In the genomic region with DNA sequence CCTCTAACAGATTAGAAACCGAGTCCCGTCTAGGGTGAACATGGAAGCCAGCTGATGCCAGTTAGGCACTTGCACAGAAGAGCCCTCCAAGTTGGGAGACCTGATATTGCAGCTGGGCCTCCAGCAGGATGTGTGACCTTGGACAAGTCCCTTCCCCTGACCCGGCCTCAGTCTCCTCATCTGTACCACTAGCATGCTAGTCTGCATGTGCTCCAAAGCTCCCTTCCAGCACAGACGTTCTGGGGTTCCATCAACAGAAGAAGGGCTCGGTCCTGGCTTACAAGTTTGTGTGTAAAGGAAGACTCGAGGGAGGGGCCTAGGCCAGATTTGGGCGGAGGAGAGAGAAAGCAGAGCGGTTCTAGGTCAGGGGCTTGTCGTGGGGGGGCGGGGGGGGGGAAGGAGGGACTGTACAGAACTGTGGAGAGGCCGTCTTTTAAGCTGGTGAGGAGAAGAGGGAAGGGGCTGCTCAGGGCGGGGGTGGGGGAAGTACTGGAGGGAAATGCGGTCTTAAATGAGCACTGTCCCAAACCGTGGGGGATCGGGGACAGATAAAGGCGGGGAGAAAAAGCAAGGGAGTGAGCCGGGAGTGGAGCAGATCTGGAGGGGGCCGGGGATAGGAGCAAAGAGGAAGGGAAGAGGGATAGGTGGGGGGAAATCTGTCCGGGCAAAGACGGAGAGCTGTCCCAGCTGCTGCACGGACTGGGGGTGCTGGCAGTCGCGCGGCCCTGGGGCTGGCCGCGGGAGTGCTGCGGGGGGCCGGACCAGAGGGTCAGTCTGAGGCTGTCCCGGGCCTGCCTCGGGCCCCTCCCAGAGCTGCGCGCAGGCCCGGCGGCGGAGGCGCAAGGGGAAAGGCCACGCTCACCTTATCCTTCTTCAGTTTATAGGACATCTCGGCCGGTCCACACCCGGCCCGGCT, we compare ENCODE assay signal across 8 mouse cellular contexts. TPM values are rescaled to one million over a fixed set of nuclear protein-coding genes. Genes with fewer than 3 reads are reported as not detected.
A peak's percentile ranks its signal among the peaks of the same experiment; 100 is the strongest.
DNase-seq lines count a peak whose midpoint lies in the region; ATAC-seq and TF ChIP-seq lines count a peak whose summit lies in the region.

No protein-coding gene starts in this region.

- TF ChIP-seq POLR2A in brain, embryonic 14.5 days (IDR thresholded peaks at IDR 0.05; ENCODE audit: borderline replicate concordance, extremely low read depth, insufficient read depth, insufficient read length, poor library complexity, severe bottlenecking) = no peak

- H3K27me3 ChIP-seq in lung, embryonic 14.5 days (ENCODE audit: insufficient read depth, low read length) = no peaks in the 10 kb centered on the region
- H3K27me3 ChIP-seq in hindbrain, embryonic 11.5 days (ENCODE audit: control insufficient read depth, insufficient read depth, low read length) = no peaks in the 10 kb centered on the region

- TF ChIP-seq CTCF in lung, embryonic 14.5 days (IDR thresholded peaks at IDR 0.05; ENCODE audit: low read depth) = no peak
- TF ChIP-seq CTCF in brain, embryonic 14.5 days (IDR thresholded peaks at IDR 0.05; ENCODE audit: borderline replicate concordance, extremely low read depth, insufficient read depth, insufficient read length) = no peak

- WGBS in lung, embryonic 14.5 days = 2% methylated on average over 40 of the region's 41 CpGs
- 5% methylated on average over 32 of the region's 41 CpGs for WGBS in hindbrain, embryonic 11.5 days

- H3K4me2 ChIP-seq in lung, embryonic 14.5 days = peak overlapping the region; percentile 95
- H3K4me2 ChIP-seq in hindbrain, embryonic 11.5 days (replicated peaks; ENCODE audit: low read depth, low read length) = peak overlapping the region; percentile 70

- H3K4me1 ChIP-seq in lung, embryonic 14.5 days (ENCODE audit: insufficient read depth) = peaks cover 10% of the 10 kb centered on the region
- 0 out of 2 replicates have a peak, but pooled peaks cover 4% of the 10 kb centered on the region for H3K4me1 ChIP-seq in hindbrain, embryonic 11.5 days (replicated peaks; ENCODE audit: control insufficient read depth, insufficient read depth, low read length)

- H3K9me3 ChIP-seq in lung, embryonic 14.5 days (ENCODE audit: low read depth, low read length) = no peaks in the 10 kb centered on the region
- no peaks in the 10 kb centered on the region for H3K9me3 ChIP-seq in hindbrain, embryonic 11.5 days (ENCODE audit: control insufficient read depth, low read length)

- H3K9ac ChIP-seq in lung, embryonic 14.5 days = peak overlapping the region; percentile 91
- peak overlapping the region; percentile 90 for H3K9ac ChIP-seq in hindbrain, embryonic 11.5 days (ENCODE audit: low read depth, low read length)

- peak; percentile 89 for ATAC-seq in lung, embryonic 14.5 days (ENCODE audit: insufficient read depth)
- peak; percentile 86 for ATAC-seq in hindbrain, embryonic 11.5 days (ENCODE audit: low FRiP score)
- peak; percentile 1; the same call in 1 of the 2 replicates for ATAC-seq in megakaryocyte, adult 5-6 weeks (ENCODE audit: poor library complexity, severe bottlenecking)
- ATAC-seq in megakaryocyte-erythroid progenitor cell, adult 5-6 weeks (replicated peaks; ENCODE audit: low FRiP score, low TSS enrichment, poor library complexity, severe bottlenecking) = no peak

- DNase-seq in lung, embryonic 14.5 days = peak; percentile 39
- DNase-seq in lung, postnatal 4 days = no peak
- peak; percentile 18 for DNase-seq in brain, embryonic 14.5 days (ENCODE audit: low read depth)
- peak; percentile 32 for DNase-seq in hindbrain, embryonic 11.5 days (ENCODE audit: low spot score)
- no peak for DNase-seq in ovary, postnatal 36 days (ENCODE audit: low spot score)
- DNase-seq in spleen, adult 12 weeks (ENCODE audit: low spot score) = no peak

- peak overlapping the region; percentile 93 for H3K4me3 ChIP-seq in lung, embryonic 14.5 days (ENCODE audit: low read depth, low read length)
- peak overlapping the region; percentile 92 for H3K4me3 ChIP-seq in hindbrain, embryonic 11.5 days (ENCODE audit: low read depth, low read length)

- peak overlapping the region; percentile 95 for H3K27ac ChIP-seq in lung, embryonic 14.5 days (ENCODE audit: low read depth)
- H3K27ac ChIP-seq in hindbrain, embryonic 11.5 days (ENCODE audit: low read depth, low read length) = peak overlapping the region; percentile 85

- peaks cover 11% of the 10 kb centered on the region for H3K36me3 ChIP-seq in lung, embryonic 14.5 days (ENCODE audit: insufficient read depth)
- no peaks in the 10 kb centered on the region for H3K36me3 ChIP-seq in hindbrain, embryonic 11.5 days (ENCODE audit: control insufficient read depth, insufficient read depth, low read length)

RNA-seq across cellular contexts. Expression of a gene that starts 0.7 kb away (rescaled TPM):
- polyA plus RNA-seq in lung, embryonic 14.5 days (2014; fragmentation: Nextera tagmentation; extraction: Ambion mirVana) = 97.6 and 104 TPM in 2 replicates
- polyA plus RNA-seq in brain, embryonic 14.5 days (2012; rRNA removed) = 112 and 114 TPM in 2 replicates
- polyA plus RNA-seq in hindbrain, embryonic 11.5 days (2014; fragmentation: Nextera tagmentation; extraction: Ambion mirVana) = 89.4 and 103 TPM in 2 replicates
- 22.8 and 24.4 TPM in 2 replicates for total RNA-seq in megakaryocyte, adult 5-6 weeks (2015)
- 48.9 and 49.7 TPM in 2 replicates for total RNA-seq in megakaryocyte, adult 5-6 weeks (2017)
- total RNA-seq in megakaryocyte-erythroid progenitor cell, adult 5-6 weeks (2014; fragmentation: Nextera tagmentation) = 41.3 and 52.0 TPM in 2 replicates
- total RNA-seq in megakaryocyte-erythroid progenitor cell, adult 5-6 weeks (2017) = 35.9 and 57.2 TPM in 2 replicates

RNA-seq across cellular contexts. Expression of a gene that starts 7.0 kb away (rescaled TPM):
- 23.0 and 25.7 TPM in 2 replicates for polyA plus RNA-seq in lung, embryonic 14.5 days (2014; fragmentation: Nextera tagmentation; extraction: Ambion mirVana)
- 46.7 and 58.5 TPM in 2 replicates for polyA plus RNA-seq in brain, embryonic 14.5 days (2012; rRNA removed)
- polyA plus RNA-seq in hindbrain, embryonic 11.5 days (2014; fragmentation: Nextera tagmentation; extraction: Ambion mirVana) = 12.5 and 14.6 TPM in 2 replicates
- 7.6 and 8.1 TPM in 2 replicates for total RNA-seq in megakaryocyte, adult 5-6 weeks (2015)
- total RNA-seq in megakaryocyte, adult 5-6 weeks (2017) = 8.1 and 9.7 TPM in 2 replicates
- total RNA-seq in megakaryocyte-erythroid progenitor cell, adult 5-6 weeks (2014; fragmentation: Nextera tagmentation) = 19.0 and 22.6 TPM in 2 replicates
- total RNA-seq in megakaryocyte-erythroid progenitor cell, adult 5-6 weeks (2017) = 7.5 and 11.7 TPM in 2 replicates

RNA-seq across cellular contexts. Expression of a gene that starts 23.5 kb away (rescaled TPM):
- polyA plus RNA-seq in lung, embryonic 14.5 days (2014; fragmentation: Nextera tagmentation; extraction: Ambion mirVana) = 108 and 111 TPM in 2 replicates
- polyA plus RNA-seq in brain, embryonic 14.5 days (2012; rRNA removed) = 169 and 175 TPM in 2 replicates
- 101 and 122 TPM in 2 replicates for polyA plus RNA-seq in hindbrain, embryonic 11.5 days (2014; fragmentation: Nextera tagmentation; extraction: Ambion mirVana)
- 27.0 and 32.0 TPM in 2 replicates for total RNA-seq in megakaryocyte, adult 5-6 weeks (2015)
- total RNA-seq in megakaryocyte, adult 5-6 weeks (2017) = 14.7 and 16.6 TPM in 2 replicates
- total RNA-seq in megakaryocyte-erythroid progenitor cell, adult 5-6 weeks (2014; fragmentation: Nextera tagmentation) = 102 and 104 TPM in 2 replicates
- 28.6 and 33.4 TPM in 2 replicates for total RNA-seq in megakaryocyte-erythroid progenitor cell, adult 5-6 weeks (2017)

RNA-seq across cellular contexts. Expression of a gene that starts 24.7 kb away (rescaled TPM):
- 0.77 and 1.5 TPM in 2 replicates for polyA plus RNA-seq in lung, embryonic 14.5 days (2014; fragmentation: Nextera tagmentation; extraction: Ambion mirVana)
- 1.5 and 2.4 TPM in 2 replicates for polyA plus RNA-seq in brain, embryonic 14.5 days (2012; rRNA removed)
- 0.40 and 0.48 TPM in 2 replicates for polyA plus RNA-seq in hindbrain, embryonic 11.5 days (2014; fragmentation: Nextera tagmentation; extraction: Ambion mirVana)
- 0.80 and 1.9 TPM in 2 replicates for total RNA-seq in megakaryocyte, adult 5-6 weeks (2015)
- total RNA-seq in megakaryocyte, adult 5-6 weeks (2017) = 0.89 and 1.1 TPM in 2 replicates
- total RNA-seq in megakaryocyte-erythroid progenitor cell, adult 5-6 weeks (2014; fragmentation: Nextera tagmentation) = 6.5 TPM in 1 of 2 replicates, not detected in the other
- total RNA-seq in megakaryocyte-erythroid progenitor cell, adult 5-6 weeks (2017) = not detected in 2 replicates

RNA-seq across cellular contexts. Expression of a gene that starts 25.6 kb away (rescaled TPM):
- polyA plus RNA-seq in lung, embryonic 14.5 days (2014; fragmentation: Nextera tagmentation; extraction: Ambion mirVana) = 123 and 131 TPM in 2 replicates
- polyA plus RNA-seq in brain, embryonic 14.5 days (2012; rRNA removed) = 141 and 144 TPM in 2 replicates
- 192 and 201 TPM in 2 replicates for polyA plus RNA-seq in hindbrain, embryonic 11.5 days (2014; fragmentation: Nextera tagmentation; extraction: Ambion mirVana)
- total RNA-seq in megakaryocyte, adult 5-6 weeks (2015) = 43.5 and 57.6 TPM in 2 replicates
- total RNA-seq in megakaryocyte, adult 5-6 weeks (2017) = 68.3 and 81.4 TPM in 2 replicates
- 74.7 and 75.2 TPM in 2 replicates for total RNA-seq in megakaryocyte-erythroid progenitor cell, adult 5-6 weeks (2014; fragmentation: Nextera tagmentation)
- 71.6 and 85.7 TPM in 2 replicates for total RNA-seq in megakaryocyte-erythroid progenitor cell, adult 5-6 weeks (2017)

Comparison
In these comparisons a context has a peak if more than half of its experiments do, and no peak if none do; other contexts are left out.
1. DNase-seq: peak in lung, embryonic 14.5 days (single experiment), brain, embryonic 14.5 days (single experiment) and hindbrain, embryonic 11.5 days (single experiment); none in lung, postnatal 4 days (0 of 2), ovary, postnatal 36 days (single experiment) and spleen, adult 12 weeks (single experiment).